Mouse (Mus musculus) spleen, adult 2 months (tissue): ENCODE results near the gene Gtf2ird2.

Source experiments
- CTCF ChIP-seq: fragments of 200-500 bp; IDR thresholded peaks from 2 replicates; pipeline ENCODE4 v1.5.1; 2011; ENCODE audit warnings: mild to moderate bottlenecking, inconsistent platforms; ENCODE audit not compliant: insufficient read depth, insufficient read length, insufficient replicate concordance; ENCODE audit errors: extremely low read depth
- POLR2A ChIP-seq: fragments of 200-500 bp; IDR thresholded peaks from 2 replicates; pipeline ENCODE4 v1.6.1; 2011; ENCODE audit warnings: low read depth, low read length, inconsistent platforms

DNA sequence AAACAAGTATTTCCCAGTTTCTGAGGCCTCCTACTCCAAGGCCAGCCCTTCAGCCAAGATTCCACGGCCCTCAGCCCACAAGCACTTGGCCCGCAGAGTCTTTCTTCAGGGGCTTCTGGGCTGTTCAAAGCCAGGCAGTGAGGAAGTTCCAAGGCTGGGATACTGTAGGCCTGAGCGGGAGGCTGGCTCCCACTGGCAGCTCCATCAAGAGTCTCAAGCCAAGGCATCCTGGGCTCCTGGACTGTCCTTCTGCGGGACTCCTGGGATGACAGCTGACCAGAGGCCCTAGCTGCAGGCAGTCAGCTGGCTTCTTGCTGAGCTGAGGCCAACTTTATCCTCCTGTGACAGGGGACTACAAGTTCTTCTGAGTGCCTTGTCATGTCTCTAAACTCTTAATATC lies 35.7 kb upstream of the Gtf2ird2 start:
- TF ChIP-seq CTCF (no peak), POLR2A (no peak)
